Mouse (Mus musculus) monocyte, adult 2 months (primary cell): ENCODE results near the gene Srrm2.
"Not testable (repeated sequence)": the region's sequence is repeated elsewhere in the genome, so short reads cannot be mapped to it uniquely, and the experiment has no call there.

ENCODE experiments used
- DNase-seq, 2 experiments: peaks; one replicate each; pipeline ENCODE4 v3.0.0; 2022; ENCODE audit warnings: low spot score in 2 of 2, low read depth in 1 of 2

Gene Srrm2

DNA sequence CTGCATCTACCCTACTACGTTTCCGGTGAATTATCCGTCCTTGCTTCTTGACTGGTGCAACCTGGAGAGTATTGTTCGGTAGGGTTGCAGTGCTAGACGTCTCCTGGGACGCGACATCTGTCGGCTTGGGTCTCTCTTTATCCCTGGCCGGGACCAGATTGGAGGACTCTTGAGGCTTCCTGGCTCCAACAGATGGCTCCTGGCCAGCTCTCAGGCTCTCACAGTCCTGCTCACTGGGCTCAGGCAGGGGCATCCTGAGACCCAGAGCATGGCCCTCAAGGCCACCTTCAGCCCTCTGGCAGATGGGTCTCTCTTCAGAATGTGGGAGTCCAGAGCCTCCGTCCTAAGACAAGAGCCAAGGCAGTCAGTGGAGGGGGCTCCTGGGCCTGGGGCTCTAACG lies 27.4 kb upstream of the Srrm2 start:
- no peak for DNase-seq

DNA sequence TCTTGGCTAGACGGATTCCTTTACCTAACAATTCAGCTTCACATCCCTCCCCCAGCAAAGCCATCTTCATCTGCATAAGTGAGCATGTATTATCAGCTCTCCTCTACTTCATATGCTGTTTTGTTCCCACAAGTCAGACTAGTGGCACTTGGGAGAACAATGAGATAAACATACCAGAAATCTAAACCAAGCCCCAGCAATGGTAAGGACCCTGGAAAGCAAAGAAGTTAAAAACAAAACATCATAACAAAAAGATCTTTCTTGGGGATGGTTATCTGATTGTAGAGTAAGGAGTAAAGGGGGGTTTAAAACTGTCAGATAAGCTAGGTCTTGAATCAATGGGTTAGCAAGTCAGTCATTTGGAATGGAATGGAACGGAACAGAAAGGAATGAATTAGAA lies 19.8 kb upstream of the Srrm2 start:
- DNase-seq, result no peak

DNA sequence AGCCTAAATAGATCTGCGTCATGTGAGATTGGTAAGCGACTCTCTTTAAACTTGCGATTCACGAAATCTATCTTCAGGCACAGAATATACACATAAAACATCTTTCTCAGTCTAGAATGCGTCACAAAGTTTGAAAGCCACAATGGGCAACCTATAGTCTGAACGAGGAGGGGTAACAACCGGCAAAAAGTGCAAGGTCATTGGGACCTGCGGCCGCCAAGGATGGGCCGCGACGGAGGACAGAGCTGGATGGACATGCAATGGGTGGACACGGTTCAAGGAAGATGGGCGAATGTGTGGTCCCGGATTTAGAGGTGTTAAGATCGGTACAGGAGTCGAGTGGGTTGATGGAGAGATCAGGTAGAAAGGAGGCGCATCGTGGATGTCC lies 19.4 kb upstream of the Srrm2 start:
- DNase-seq, result no peak

DNA sequence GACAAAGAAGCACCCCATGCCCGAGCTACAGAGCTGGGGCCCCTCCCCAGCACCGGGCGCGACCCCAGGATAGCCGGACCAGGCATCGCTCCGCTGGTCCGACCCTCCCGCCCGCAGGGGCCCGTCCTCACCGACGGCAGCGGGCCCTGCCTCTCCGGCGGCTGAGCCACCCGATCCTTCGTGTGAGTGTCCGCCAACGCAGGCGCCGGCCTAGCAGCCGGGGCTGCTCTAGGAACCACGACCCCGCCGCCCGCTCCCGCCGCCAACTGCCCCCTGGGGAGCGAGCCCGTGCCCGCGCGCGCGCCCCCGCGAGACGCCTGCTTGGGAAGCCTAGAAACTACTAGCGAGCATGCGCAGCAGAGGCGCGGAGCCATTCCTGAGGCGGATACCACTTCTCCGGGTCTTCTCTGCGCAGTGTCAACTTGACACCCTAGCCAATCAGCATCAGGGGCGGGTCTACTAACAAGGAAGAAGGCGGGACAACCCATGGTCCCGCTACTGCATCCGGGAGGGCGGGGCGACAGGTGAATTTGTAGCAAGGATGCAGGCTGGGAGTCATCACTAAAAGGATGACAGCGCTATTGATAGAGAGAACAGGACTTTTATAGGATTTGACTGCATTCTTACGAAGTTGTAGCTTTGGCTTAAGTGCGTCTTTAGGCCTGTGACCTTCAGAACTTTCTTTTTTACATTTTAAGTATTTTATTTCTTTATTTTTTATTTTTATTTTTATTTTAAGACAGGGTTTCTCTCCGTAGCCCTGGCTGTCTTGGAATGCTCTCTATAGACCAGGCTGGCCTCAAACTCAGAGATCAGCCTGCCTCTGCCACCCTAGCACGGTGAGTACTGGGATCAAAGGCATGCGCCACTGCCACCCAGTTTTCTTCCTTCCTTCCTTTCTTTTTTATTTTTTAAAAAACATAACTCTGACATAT lies 18.8 kb upstream of the Srrm2 start, which contains the start of gene Flywch1:
Flywch1 (minus strand) TSS at position 319 of the 935 bp plus-strand sequence.
- peak; percentile 84 to 86 for DNase-seq

DNA sequence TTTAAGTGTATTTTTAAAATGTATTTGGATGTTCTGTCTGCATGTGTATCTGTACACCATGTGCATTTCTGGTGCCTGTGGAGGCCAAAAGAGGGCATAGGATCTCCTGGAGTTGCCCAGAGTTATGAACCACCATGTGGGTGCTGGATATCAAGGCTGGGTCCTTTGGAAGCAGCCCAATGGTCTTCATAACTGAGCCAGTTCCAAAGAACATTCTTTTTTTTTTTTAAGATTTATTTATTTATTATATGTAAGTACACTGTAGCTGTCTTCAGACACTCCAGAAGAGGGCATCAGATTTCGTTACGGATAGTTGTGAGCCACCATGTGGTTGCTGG lies 18.1 kb upstream of the Srrm2 start:
- DNase-seq, result not testable (repeated sequence)

DNA sequence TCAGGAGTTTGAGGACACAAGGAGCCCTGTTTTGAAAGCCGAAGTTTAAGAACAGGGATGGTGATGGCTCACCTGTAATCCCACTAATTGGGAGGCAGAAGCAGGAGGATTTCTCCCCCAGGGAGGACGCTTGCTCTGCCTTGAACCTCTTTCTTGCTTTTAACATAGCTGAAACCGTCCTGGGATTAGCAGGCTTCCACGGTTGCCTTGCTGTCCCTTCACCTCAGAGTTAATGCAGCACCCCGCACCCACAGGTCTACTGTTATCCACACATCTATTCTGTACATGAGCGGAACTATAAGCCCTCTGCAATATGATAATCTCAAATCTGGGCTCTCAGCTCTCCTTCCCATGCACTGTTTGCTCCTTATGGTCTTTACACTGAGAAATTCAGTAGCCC lies 16.7 kb upstream of the Srrm2 start:
- no peak for DNase-seq

DNA sequence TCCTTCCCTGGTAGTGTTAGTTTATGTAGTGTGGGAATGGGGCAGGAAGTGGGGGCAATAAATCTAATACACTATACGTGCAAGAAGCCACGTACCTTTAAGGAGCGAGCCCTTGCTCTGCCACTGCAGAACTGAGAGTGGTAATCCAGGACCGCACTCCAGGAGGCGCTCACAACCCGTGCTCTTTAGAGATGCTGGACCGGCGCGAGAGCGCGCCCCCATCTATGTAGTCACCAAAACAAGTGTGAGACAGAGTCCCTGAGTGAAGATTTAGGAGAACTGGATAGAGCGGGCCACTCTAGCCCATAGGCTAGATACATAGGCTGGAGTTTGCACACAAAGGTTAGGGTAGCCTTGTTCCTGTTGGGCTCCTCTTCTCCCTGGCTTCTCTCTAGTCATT lies 16.2 kb upstream of the Srrm2 start:
- DNase-seq, result peak; percentile 44 to 79

DNA sequence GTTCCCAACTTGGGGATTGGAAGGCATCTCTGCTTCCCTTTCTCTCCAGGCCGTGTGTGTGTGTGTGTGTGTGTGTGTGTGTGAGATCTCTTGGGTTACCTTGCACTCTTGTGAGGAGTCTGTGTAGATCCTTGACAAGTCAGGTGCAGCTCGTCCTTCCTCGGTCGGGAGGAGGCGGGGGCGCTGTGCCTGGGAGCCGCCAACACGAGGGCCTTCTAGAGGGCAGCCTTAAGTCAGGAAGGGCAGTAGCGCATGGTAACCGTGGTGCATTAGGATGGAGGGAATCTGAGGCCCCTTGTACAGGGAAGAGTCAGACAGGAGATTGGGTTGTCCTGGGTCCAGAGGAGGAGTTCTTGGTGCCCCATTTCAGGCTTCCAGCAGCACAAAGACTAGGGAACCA lies 14.1 kb upstream of the Srrm2 start:
- no peak for DNase-seq

DNA sequence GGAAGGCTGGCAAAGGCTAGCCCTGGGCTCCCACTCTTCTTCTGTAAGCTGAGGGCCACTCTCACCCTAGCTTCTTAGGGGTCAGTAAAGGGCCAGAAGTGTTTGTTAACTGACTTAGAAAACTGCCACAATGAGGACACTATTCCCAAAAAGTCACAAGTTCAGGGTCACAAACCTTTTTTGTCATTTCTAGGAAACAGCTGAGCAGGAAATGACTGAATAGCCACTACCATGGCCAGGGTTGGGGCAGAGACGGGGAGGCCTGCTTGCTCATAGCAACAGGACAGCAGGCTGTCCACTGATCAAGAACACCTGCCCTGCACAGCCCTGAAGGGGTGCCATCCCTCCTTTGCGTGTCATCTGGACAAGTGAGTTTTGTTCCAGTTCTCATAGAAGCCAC lies 13.2 kb upstream of the Srrm2 start:
- no peak for DNase-seq

DNA sequence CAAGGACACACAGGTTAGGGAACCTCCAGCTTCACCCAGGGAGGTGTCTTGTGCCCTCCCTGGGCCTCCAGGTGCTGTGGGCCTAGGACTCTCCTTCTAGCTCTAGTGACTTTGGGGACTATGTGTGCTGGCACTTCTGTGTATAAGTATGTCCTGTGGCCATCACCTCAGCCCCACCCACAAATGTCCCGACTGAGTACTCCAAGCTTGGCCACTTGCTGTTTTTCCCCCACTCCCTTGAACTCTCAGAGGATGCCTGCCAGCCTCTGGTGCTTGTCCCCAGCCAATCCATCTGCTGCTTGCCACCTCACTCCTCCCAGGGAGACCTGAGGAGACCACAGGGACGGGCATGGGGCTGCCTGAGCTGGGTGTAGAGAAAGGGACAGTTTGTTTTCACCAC lies 11.9 kb upstream of the Srrm2 start:
- no peak for DNase-seq

DNA sequence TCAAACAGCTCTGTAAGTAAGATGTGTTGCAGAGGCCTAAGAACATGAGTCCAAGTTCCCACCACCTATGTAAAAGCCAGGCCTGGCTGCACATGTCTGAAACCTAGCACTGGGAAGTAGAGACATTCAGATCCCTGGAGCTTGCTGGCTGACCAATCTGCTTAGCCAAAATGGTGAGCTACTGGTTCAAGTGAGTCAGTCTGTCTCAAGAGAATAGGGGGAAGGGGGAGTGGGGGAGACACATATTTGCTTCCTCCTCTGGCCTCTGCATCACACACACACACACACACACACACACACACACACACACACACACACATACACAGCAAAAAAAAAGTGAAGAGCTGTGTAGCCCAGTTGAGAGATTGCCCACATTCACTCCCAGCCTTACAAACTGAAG lies 7.0 kb upstream of the Srrm2 start:
- no peak for DNase-seq

DNA sequence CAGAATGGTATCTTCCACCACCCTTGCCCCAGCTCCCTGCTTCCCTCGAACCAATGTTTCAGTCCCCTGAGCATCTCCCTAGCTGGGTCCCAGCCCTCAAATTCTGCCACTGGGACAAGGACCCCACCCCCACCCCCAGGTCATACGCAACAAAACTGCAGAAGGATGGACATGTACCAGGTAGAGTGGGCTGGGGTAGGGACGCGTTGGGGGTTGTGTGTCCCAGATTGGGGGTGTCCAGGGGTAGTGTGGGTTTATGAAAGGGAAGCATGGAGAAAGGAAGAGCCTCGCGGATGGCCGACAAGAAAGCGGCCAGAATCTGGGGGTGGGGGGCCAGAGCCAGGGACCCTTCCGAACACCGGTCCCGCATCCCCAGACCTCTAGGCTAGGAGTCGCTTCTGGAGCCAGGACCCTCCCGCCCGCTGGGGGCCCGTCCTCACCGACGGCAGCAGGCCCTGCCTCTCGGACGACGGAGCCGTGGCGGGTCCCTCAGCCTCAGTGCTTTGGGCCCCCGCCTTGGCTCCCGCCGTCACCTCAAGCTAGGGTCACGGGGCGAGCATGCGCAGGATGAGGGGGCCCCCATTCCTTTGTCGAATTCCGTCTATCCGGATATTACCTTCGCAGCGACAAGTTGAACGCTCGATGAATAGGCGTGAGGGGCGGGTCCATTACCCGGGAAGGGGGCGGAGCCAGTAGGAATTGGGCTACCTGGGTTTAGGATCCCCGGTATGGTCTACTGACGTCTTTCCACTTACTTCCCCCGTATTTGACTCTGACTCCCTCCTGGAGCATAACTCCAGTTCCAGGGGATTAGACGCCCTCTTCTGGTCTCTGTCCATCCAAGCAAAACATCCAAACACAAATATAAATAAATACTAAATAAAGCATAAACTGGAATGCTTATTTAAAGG lies 4.5 kb upstream of the Srrm2 start, which contains the start of gene Flywch2:
Flywch2 (minus strand) TSS at position 521 of the 911 bp plus-strand sequence.
- peak in 1 of 2 experiments; percentile 21 for DNase-seq

DNA sequence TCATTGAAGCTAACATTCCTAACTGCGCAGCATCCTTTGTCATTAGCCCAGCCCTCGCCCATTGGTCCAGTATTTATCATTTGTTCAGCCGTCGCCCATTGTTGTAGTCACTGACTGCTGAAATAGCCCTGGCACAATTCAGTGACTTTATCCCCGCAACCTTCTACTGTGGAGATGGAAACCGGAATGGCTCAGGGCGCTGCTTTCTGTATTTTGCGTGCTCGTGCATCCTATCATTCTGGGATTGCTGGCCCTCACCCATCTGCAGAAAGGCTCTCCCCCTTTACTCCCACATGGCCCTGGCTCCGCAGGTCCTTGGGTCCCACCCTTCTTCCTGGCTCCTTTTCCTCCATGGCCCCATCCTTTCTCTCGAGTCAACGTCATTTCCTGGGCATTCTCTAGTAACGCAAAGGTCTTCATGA lies 3.8 kb upstream of the Srrm2 start:
- DNase-seq, result no peak

DNA sequence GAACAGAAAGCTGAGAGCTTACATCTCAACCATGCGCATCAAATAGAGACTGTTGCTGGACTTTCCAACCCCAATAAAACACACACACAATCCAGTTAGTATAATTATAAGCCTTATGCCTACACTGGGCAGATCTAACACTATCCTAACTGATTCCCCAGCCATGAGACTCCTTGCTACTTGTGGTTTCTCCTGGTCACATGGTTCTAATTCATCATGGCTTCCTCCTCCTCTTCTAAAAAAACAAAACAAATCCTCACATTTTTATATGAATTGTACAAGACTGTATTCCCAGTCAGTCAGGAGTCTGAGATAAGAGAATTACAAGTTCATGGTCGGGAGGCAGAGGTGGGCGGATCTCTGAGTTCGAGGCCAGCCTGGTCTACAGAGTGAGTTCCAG lies 1.4 kb upstream of the Srrm2 start:
- DNase-seq, result no peak

DNA sequence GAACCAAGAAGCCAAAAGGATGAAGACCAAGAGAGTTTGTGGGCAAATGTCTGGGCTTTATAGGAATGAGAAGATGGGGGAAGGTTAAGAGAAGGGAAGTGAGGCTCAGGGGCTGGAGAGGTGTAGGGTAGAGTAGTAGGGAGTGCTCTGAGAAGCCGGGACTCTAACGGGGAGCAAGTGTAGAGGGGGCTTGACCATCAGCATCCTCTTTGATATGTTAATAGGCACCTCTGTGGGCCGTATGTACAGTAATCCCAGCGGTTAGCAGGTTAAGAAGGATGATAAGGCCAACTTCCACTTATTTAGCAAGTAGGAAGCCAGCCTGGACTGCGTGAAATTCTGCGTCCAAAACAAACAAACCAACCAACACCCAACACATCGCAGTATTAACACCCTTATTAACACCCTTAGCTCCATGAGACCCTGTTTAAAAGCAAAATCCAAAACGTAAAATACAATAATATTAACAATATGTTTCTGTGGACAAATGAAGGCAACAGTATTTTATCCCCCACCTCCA lies 523 bp upstream of the Srrm2 start:
- no peak for DNase-seq

DNA sequence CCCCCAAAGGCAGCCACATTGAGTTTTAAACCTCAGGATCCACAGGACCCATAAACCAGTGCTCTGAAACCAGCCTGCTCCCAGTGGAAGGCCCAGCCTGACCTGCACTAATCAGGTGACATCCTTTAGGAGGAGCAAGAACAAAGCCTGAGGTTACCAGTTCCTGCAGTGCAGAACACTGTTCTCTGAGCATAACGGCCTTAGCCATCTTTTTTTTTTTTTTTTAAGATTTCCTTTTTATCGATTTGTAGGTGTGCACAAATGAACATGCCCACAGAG lies 686 bp downstream of the Srrm2 start:
- no peak for DNase-seq

DNA sequence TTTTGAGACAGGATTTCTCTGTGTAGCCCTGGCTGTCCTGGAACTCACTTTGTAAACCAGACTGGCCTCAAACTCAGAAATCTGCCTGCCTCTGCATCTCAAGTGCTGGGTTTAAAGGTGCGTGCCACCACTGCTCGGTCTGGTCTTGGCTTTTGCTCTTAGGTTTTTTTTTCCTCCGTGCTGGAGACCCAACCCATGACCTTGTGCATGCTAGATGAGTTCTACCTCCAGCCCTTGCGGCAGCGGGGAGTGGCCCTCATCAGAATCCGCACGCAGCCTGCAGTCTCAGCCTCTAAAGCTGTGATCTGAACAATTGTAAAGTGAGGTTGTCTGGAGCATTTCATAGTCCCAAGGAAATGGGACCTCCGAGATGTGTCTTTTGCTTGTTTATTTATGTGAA lies 5.0 kb downstream of the Srrm2 start:
- DNase-seq, result no peak

DNA sequence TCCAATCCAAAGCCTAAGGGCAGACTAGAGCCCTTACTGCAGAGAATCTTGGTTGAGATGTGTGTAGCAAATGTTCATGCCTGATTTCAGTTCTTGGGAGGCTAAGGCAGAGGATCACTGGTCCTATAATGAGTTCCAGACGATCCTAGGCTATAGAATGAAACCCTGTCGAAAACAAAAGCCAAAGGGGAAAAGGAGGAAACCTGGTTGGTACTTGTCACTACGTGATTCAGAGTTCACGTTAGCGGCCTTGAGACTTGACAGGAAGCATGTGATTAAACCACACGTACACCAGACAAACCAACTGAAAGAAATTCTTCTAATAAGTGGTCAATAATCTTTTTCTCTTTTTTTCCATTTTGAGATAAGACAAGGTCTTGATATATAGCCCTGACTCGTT lies 7.0 kb downstream of the Srrm2 start:
- DNase-seq, result no peak

DNA sequence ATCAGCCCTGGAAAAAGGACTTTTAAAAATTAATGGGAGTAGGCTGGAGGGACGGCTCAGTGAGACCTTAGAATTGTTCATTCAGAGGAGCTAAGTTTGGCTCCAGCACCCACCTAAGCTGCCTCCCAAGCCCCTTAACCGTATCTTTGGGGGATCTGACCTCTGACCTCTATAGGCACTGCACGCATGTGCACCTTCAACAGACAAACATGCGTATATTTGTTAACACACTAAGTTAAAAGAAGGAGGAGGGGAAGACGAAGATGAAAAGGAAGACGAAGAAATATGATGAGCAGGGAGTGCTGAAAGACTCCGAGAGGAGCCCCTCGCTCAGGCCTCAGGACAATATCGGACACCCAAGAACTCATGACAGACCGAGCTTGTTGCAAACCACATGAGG lies 11.3 kb downstream of the Srrm2 start:
- DNase-seq, result no peak

DNA sequence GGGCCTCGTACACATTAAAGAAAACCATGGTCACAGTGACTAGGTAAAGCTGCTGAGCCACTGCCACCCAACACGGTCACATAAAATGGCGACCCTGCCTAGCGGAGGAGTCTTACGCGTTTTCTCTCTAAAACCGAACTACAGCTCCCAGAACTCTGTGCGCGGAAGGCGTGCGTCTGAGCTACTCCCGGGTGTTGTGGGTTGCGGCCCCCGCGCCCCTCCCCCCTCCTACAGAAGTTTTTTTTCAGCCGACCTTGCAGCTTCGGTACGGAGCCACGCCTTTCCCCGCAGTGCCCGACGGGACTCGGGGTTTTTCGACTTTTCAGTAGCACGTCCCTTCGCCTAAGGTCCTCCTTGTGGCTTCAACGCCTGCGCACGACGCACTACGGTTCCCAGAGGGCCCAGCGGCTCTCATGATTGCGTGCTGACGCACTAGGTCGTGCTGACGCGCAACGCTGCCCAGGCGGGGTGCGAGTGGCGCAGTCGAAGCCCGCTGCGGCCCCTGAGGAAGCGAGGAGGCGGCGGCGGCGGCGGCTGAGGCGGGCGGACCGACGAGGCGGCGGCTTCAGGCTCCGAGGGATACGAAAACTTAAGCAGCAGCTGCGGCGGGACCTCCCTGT lies 12.5 kb downstream of the Srrm2 start:
- peak; percentile 91 to 95 for DNase-seq

DNA sequence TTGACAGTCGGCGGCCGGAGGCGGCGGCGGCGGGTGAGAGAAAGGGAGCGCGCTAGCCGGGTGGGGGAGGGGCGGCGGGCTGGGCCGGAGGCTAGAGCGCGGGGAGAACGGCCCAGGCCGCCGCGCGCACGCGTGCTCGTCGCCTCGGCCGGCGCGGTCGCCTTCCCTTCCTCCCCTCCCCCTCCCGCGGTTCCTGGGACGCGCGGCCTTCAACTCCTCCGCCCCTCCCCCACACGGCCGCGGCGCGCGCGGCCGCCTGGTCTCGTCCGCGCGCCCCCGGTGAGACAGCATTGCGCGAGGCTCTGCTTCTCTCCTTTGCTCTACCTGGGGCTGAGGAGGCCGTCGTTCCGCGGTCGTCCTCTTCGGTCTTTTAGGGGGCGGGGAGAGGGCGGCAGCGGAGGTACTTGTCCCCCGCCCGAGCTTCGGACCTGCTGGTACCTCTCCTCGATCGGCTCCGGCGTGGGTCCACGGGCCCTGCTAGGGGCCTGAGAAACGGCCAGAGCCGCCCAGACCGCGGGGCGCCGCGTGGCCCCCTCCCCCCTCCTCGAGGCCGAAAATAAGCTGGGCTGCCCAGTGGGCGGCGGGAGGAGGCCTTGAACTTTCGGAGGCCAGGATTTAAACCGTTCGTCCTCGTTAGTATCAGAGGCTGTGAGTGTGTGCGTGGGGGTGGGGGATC lies 13.2 kb downstream of the Srrm2 start:
- no peak for DNase-seq
